Mouse (Mus musculus): ENCODE measurements around the gene Lmna. TPM values are rescaled to one million over a fixed set of nuclear protein-coding genes. Genes with fewer than 3 reads are reported as not detected.

Gene Lmna
- polyA plus RNA-seq, 1 experiment from 2014 or later, result 78.2 TPM

DNA sequence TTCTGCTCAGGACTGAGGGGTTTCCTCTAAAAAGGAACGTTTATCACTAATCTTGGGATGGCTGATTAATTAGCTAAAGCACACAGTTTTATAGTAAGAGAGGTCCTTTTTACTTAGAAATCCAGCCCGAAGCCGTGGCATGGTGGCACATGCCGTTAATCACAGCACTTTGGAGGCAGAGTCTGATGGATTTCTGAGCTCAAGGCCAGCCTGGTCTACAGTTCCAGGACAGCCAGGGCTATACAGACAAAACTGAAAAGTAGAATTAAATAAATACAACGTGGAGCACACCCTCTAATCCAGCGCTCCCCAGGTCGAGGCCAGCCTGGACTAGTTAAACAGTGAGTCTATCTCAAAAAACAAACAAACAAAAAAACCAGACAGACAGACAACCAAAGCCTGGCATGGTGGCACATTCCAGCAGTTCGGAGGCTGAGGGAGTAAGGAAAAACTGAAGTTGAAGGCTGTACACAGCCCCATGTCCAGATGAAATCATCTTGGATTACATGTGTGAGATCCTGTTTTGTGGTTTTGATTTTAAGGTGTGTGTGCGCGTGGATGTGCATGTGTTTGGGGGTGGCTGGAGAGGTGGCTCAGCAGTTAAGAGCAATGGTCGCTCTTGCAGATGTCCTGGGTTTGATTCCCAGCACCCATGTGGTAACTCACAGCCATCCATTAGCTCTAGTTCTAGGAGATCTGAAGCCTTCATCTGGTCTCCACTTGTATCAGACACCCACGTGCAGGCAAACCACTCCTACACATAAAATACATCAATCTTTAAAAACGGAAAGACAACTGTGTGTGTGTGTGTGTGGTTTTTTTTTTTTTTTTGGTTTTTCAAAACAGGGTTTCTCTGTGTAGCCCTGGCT lies 899 bp upstream of the Lmna start:
- H3K9ac ChIP-seq (ENCODE audit: low read depth, low read length), result peak overlapping the region; percentile 58
- peak overlapping the region; percentile 68 for H3K4me2 ChIP-seq
- H3K4me3 ChIP-seq (ENCODE audit: low read depth, low read length), result peak overlapping the region; percentile 41
- no peaks in the 10 kb centered on the region for H3K27me3 ChIP-seq (ENCODE audit: control insufficient read depth, insufficient read depth, low read length)
- H3K27ac ChIP-seq (ENCODE audit: low read depth, low read length), result peak overlapping the region; percentile 87
- H3K36me3 ChIP-seq (ENCODE audit: control insufficient read depth, insufficient read depth, low read length), result no peaks in the 10 kb centered on the region
- 52% methylated on average over 13 of the region's 13 CpGs for WGBS (ENCODE audit: insufficient replicate concordance)
- H3K4me1 ChIP-seq (ENCODE audit: control insufficient read depth, insufficient read depth, low read length), result peaks cover 32% of the 10 kb centered on the region
- H3K9me3 ChIP-seq (replicated peaks; ENCODE audit: control insufficient read depth, low read length), result no peaks in the 10 kb centered on the region
- ATAC-seq (replicated peaks; ENCODE audit: insufficient number of reproducible peaks, low FRiP score, low TSS enrichment), result no peak

DNA sequence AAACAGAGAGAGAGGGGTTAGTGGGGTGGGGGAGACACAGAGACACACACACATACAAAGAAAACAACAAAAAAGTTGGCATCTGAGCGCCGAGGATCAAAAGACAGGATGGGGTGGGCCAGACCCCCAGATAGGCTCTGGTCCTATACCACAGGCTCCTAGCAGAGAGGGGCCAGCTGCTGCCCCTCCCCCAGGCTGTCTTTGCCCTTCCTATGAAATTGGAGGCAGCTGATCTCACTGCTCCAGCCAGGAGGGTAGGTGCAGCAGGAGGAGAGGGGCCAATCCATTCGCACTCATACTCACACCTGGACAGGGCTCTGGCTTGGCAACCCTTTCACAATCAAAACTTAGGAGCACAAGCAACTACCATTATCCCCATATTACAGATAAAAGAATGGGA lies 506 bp downstream of the Lmna start:
- Histone ChIP-seq H3K4me1 (ENCODE audit: control insufficient read depth, insufficient read depth, low read length) (peaks cover 31% of the 10 kb centered on the region), H3K36me3 (ENCODE audit: control insufficient read depth, insufficient read depth, low read length) (no peaks in the 10 kb centered on the region), H3K27ac (ENCODE audit: low read depth, low read length) (peak overlapping the region; percentile 87), H3K9me3 (replicated peaks; ENCODE audit: control insufficient read depth, low read length) (no peaks in the 10 kb centered on the region), H3K4me3 (ENCODE audit: low read depth, low read length) (peak overlapping the region; percentile 41), H3K4me2 (peak overlapping the region; percentile 68), H3K9ac (ENCODE audit: low read depth, low read length) (peak overlapping the region; percentile 58), H3K27me3 (ENCODE audit: control insufficient read depth, insufficient read depth, low read length) (no peaks in the 10 kb centered on the region)
- 68% methylated on average over 3 of the region's 3 CpGs for WGBS (ENCODE audit: insufficient replicate concordance)
- no peak for ATAC-seq (replicated peaks; ENCODE audit: insufficient number of reproducible peaks, low FRiP score, low TSS enrichment)

DNA sequence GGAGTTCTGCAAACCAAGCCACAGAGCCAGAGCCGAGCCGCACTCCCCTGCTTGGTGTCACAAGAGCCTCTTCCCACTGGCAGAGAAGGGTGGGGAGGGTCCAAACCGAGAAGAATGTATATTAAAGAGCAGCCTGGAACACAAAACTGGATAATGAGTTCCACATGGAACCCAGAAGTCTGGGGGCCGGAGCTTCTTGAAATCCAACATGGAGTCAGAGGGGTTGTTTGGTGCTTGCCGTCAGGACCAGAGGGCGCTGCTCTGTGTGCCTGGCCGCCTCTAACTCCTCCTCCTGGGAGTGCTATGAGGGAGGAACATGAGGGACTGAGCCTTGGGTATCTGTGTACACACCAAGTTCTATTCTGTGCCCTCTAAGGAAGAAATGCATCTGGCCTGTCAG lies 4.0 kb downstream of the Lmna start:
- no peak overlapping the region for H3K27ac ChIP-seq (ENCODE audit: low read depth, low read length)
- no peak overlapping the region for H3K4me3 ChIP-seq (ENCODE audit: low read depth, low read length)
- no peak for ATAC-seq (replicated peaks; ENCODE audit: insufficient number of reproducible peaks, low FRiP score, low TSS enrichment)
- H3K36me3 ChIP-seq (ENCODE audit: control insufficient read depth, insufficient read depth, low read length), result no peaks in the 10 kb centered on the region
- H3K4me2 ChIP-seq, result no peak overlapping the region
- no peaks in the 10 kb centered on the region for H3K9me3 ChIP-seq (replicated peaks; ENCODE audit: control insufficient read depth, low read length)
- WGBS (ENCODE audit: insufficient replicate concordance), result 53% methylated on average over 7 of the region's 7 CpGs
- peaks cover 36% of the 10 kb centered on the region for H3K4me1 ChIP-seq (ENCODE audit: control insufficient read depth, insufficient read depth, low read length)
- H3K9ac ChIP-seq (ENCODE audit: low read depth, low read length), result no peak overlapping the region
- H3K27me3 ChIP-seq (ENCODE audit: control insufficient read depth, insufficient read depth, low read length), result no peaks in the 10 kb centered on the region

DNA sequence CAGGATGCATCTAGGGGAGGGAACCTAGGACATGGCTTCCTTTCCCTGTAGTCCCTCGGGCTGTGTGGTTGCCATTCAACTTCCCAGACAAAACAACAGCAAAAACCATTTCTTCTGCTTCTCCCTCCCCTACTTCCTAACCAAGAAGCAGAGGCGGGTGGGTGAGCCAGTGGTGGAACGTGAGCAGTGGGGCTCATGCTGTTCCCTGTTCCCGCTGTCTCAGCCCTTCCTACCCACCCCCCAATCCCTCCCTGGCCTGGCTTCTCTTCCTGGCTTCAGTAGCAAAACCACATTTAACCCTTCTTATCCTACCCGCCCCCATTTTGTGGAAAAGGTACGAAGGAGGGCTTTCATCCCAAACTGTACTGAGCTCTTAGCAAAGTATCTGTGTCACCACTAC lies 4.7 kb downstream of the Lmna start:
- no peak for ATAC-seq (replicated peaks; ENCODE audit: insufficient number of reproducible peaks, low FRiP score, low TSS enrichment)

GRCm38 (mm10) chr3:88503881-88504746 lies 5.6 kb downstream of the Lmna start:
- no peak overlapping the region; the same call in 1 of the 2 replicates for H3K4me2 ChIP-seq
- H3K27ac ChIP-seq (ENCODE audit: low read depth, low read length), result no peak overlapping the region
- peaks cover 32% of the 10 kb centered on the region for H3K4me1 ChIP-seq (ENCODE audit: control insufficient read depth, insufficient read depth, low read length)
- 0 out of 2 replicates have a peak overlapping the region, but pooled peaks have one; percentile 5 for H3K9ac ChIP-seq (ENCODE audit: low read depth, low read length)
- no peak overlapping the region for H3K4me3 ChIP-seq (ENCODE audit: low read depth, low read length)
- ATAC-seq (replicated peaks; ENCODE audit: insufficient number of reproducible peaks, low FRiP score, low TSS enrichment), result no peak
- no peaks in the 10 kb centered on the region for H3K9me3 ChIP-seq (replicated peaks; ENCODE audit: control insufficient read depth, low read length)
- no peaks in the 10 kb centered on the region for H3K27me3 ChIP-seq (ENCODE audit: control insufficient read depth, insufficient read depth, low read length)
- H3K36me3 ChIP-seq (ENCODE audit: control insufficient read depth, insufficient read depth, low read length), result no peaks in the 10 kb centered on the region
- WGBS (ENCODE audit: insufficient replicate concordance), result 50% methylated on average over 8 of the region's 8 CpGs

More for the DNA sequence above, 4.7 kb downstream of the Lmna start:
- Histone ChIP-seq H3K4me1 (ENCODE audit: control insufficient read depth, insufficient read depth, low read length) (peaks cover 37% of the 10 kb centered on the region), H3K9me3 (replicated peaks; ENCODE audit: control insufficient read depth, low read length) (no peaks in the 10 kb centered on the region), H3K4me3 (ENCODE audit: low read depth, low read length) (no peak overlapping the region), H3K9ac (ENCODE audit: low read depth, low read length) (no peak overlapping the region), H3K27ac (ENCODE audit: low read depth, low read length) (no peak overlapping the region), H3K4me2 (no peak overlapping the region), H3K36me3 (ENCODE audit: control insufficient read depth, insufficient read depth, low read length) (no peaks in the 10 kb centered on the region), H3K27me3 (ENCODE audit: control insufficient read depth, insufficient read depth, low read length) (no peaks in the 10 kb centered on the region)
- 66% methylated on average over 6 of the region's 6 CpGs for WGBS (ENCODE audit: insufficient replicate concordance)

DNA sequence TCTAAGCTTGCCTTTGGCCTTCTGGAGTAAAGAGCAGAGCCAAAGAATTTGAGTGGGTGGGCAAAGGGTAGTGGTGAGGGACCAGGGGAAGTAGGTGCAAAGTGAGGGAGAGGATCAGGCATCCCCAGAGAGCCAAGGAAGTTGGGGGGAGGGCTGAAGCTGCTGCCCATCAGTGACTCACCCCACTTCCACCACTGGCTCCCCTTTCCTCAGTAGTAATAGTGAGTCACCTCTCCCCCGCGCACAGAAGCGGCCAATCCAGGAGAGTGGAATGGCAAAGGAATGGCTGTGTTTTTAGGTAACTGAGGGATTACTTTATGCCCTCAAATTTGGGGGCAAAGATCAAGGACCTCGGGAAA lies 6.3 kb downstream of the Lmna start:
- H3K27me3 ChIP-seq (ENCODE audit: control insufficient read depth, insufficient read depth, low read length), result no peaks in the 10 kb centered on the region
- WGBS (ENCODE audit: insufficient replicate concordance), result 7% methylated on average over 4 of the region's 4 CpGs
- no peaks in the 10 kb centered on the region for H3K9me3 ChIP-seq (replicated peaks; ENCODE audit: control insufficient read depth, low read length)
- H3K4me2 ChIP-seq, result peak overlapping the region; percentile 100
- ATAC-seq (replicated peaks; ENCODE audit: insufficient number of reproducible peaks, low FRiP score, low TSS enrichment), result no peak
- H3K9ac ChIP-seq (ENCODE audit: low read depth, low read length), result no peak overlapping the region
- peaks cover 32% of the 10 kb centered on the region for H3K4me1 ChIP-seq (ENCODE audit: control insufficient read depth, insufficient read depth, low read length)
- H3K4me3 ChIP-seq (ENCODE audit: low read depth, low read length), result peak overlapping the region; percentile 89
- H3K36me3 ChIP-seq (ENCODE audit: control insufficient read depth, insufficient read depth, low read length), result no peaks in the 10 kb centered on the region
- H3K27ac ChIP-seq (ENCODE audit: low read depth, low read length), result 0 out of 2 replicates have a peak overlapping the region, but pooled peaks have one; percentile 7

DNA sequence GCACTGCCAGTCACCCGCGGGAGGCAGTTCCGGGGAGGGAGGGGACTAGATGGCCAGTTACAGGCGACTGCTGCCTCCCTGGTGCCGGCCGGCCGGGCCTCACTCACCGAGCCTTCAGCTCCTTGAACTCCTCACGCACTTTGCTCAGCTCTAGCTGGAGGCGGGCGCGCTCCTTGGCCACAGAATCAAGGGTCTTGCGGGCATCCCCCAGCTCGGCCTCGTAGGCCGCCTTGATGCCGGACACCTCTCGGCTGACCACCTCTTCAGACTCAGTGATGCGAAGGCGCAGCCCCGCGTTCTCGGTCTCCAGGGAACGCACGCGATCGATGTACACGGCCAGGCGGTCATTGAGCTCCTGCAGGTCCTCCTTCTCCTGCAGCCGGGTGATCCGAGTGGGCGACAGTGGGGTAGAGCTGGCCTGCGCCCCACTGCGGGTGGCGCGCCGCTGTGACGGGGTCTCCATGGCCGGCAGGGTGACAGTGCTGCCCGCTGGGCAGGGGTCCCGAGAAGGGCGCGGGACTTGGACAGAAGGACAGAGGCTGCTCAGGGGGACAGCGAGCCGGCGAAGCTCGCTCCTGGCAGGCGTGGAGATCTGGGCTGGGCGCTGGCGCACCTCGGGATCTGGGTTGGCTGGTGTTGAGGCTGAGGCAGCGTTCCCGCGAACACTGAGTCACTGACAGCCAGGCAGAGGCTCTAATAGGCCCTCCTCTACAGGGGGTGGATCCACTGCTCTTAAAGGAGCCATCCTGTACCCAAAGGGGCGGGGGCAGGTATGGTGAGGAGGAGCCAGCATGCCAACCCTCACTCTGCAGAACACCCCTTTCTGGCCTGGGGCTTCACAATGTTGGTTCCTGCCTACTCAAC lies 6.9 kb downstream of the Lmna start:
- Histone ChIP-seq H3K9ac (ENCODE audit: low read depth, low read length) (peak overlapping the region; percentile 88), H3K27ac (ENCODE audit: low read depth, low read length) (peak overlapping the region; percentile 82), H3K27me3 (ENCODE audit: control insufficient read depth, insufficient read depth, low read length) (no peaks in the 10 kb centered on the region), H3K4me1 (ENCODE audit: control insufficient read depth, insufficient read depth, low read length) (peaks cover 32% of the 10 kb centered on the region), H3K4me3 (ENCODE audit: low read depth, low read length) (peak overlapping the region; percentile 89), H3K4me2 (peak overlapping the region; percentile 100), H3K9me3 (replicated peaks; ENCODE audit: control insufficient read depth, low read length) (no peaks in the 10 kb centered on the region), H3K36me3 (ENCODE audit: control insufficient read depth, insufficient read depth, low read length) (no peaks in the 10 kb centered on the region)
- peak; percentile 85 for ATAC-seq (replicated peaks; ENCODE audit: insufficient number of reproducible peaks, low FRiP score, low TSS enrichment)
- under 1% methylated on average over 51 of the region's 55 CpGs for WGBS (ENCODE audit: insufficient replicate concordance)

GRCm38 (mm10) chr3:88502031-88502571 lies 7.7 kb downstream of the Lmna start:
- H3K4me1 ChIP-seq (ENCODE audit: control insufficient read depth, insufficient read depth, low read length), result peaks cover 30% of the 10 kb centered on the region
- H3K27me3 ChIP-seq (ENCODE audit: control insufficient read depth, insufficient read depth, low read length), result no peaks in the 10 kb centered on the region
- 9% methylated on average over 11 of the region's 11 CpGs for WGBS (ENCODE audit: insufficient replicate concordance)
- H3K4me3 ChIP-seq (ENCODE audit: low read depth, low read length), result peak overlapping the region; percentile 89
- ATAC-seq (replicated peaks; ENCODE audit: insufficient number of reproducible peaks, low FRiP score, low TSS enrichment), result no peak
- peak overlapping the region; percentile 88 for H3K9ac ChIP-seq (ENCODE audit: low read depth, low read length)
- H3K4me2 ChIP-seq, result peak overlapping the region; percentile 100
- H3K9me3 ChIP-seq (replicated peaks; ENCODE audit: control insufficient read depth, low read length), result no peaks in the 10 kb centered on the region
- no peaks in the 10 kb centered on the region for H3K36me3 ChIP-seq (ENCODE audit: control insufficient read depth, insufficient read depth, low read length)
- peak overlapping the region; percentile 82 for H3K27ac ChIP-seq (ENCODE audit: low read depth, low read length)
